Mouse (Mus musculus) gonadal fat pad, adult 2 months (tissue): Measurements from ENCODE around the gene Lrrn4cl. TPM values are rescaled to one million over a fixed set of nuclear protein-coding genes. Genes with fewer than 3 reads are reported as not detected.
"Not testable (repeated sequence)": the region's sequence is repeated elsewhere in the genome, so short reads cannot be mapped to it uniquely, and the experiment has no call there.

Experiments used
- DNase-seq: peaks from one replicate; pipeline ENCODE4 v3.0.0-alpha.2; 2012; ENCODE audit warnings: low read depth
- polyA plus RNA-seq: library from polyadenylated mRNA; depleted of rRNA; stranded (reverse); fragments of >200 nt; gene quantifications from 2 replicates; pipeline ENCODE4 v1.2.3, GENCODE M21; 2012; rRNA removed

Gene Lrrn4cl
- polyA plus RNA-seq, 1 experiment: 8.7 TPM

GRCm38 (mm10) chr19:8881034-8881392, 30.4 kb downstream of the Lrrn4cl start:
- DNase-seq: no peak

- DNase-seq: no peak
Measured at GRCm38 (mm10) chr19:8883616-8884015, 33.0 kb downstream of the Lrrn4cl start, which contains the start of the genes Lbhd1 and Gm49403. Gene Lbhd1 (plus strand): TSS chr19:8883732. Gene Gm49403 (plus strand): TSS chr19:8883930.

- no peak for DNase-seq
Measured at GRCm38 (mm10) chr19:8886916-8887584, 36.5 kb downstream of the Lrrn4cl start.

- no peak for DNase-seq
Measured at GRCm38 (mm10) chr19:8887585-8888463, 37.3 kb downstream of the Lrrn4cl start.

GRCm38 (mm10) chr19:8888511-8889385, 38.2 kb downstream of the Lrrn4cl start, which contains the start of the genes 1810009A15Rik and Gm49416:
Gene 1810009A15Rik (plus strand): TSS chr19:8888853.
Gene Gm49416 (plus strand): TSS chr19:8888926.
- DNase-seq: no peak

GRCm38 (mm10) chr19:8892829-8893766, 42.5 kb downstream of the Lrrn4cl start, which contains the start of gene Ints5:
Gene Ints5 (plus strand): TSS chr19:8893005.
- DNase-seq: no peak

- no peak for DNase-seq
Measured at GRCm38 (mm10) chr19:8895397-8895960, 44.9 kb downstream of the Lrrn4cl start.

- not testable (repeated sequence) for DNase-seq
Measured at GRCm38 (mm10) chr19:8896231-8896630, 45.7 kb downstream of the Lrrn4cl start.

- not testable (repeated sequence) for DNase-seq
Measured at GRCm38 (mm10) chr19:8897211-8897864, 46.8 kb downstream of the Lrrn4cl start.

- DNase-seq: no peak
Measured at GRCm38 (mm10) chr19:8897865-8898495, 47.4 kb downstream of the Lrrn4cl start, which contains the start of gene Ganab. Gene Ganab (plus strand): TSS chr19:8898071.

GRCm38 (mm10) chr19:8898576-8898975, 48.0 kb downstream of the Lrrn4cl start:
- no peak for DNase-seq

GRCm38 (mm10) chr19:8899079-8899478, 48.5 kb downstream of the Lrrn4cl start:
- DNase-seq: no peak

- no peak for DNase-seq
Measured at GRCm38 (mm10) chr19:8903412-8903811, 52.8 kb downstream of the Lrrn4cl start.

Other genes starting within 250 kb of the Lrrn4cl start
- 0.04 TPM in 1 of 2 replicates, not detected in the other for gene Slc22a6, start 232.7 kb upstream of the Lrrn4cl start, polyA plus RNA-seq
- gene Chrm1, start 187.0 kb upstream of the Lrrn4cl start, polyA plus RNA-seq: 0.12 and 0.25 TPM in 2 replicates
- 393 and 456 TPM in 2 replicates for gene Slc3a2, start 127.4 kb upstream of the Lrrn4cl start, polyA plus RNA-seq
- 30.1 and 32.2 TPM in 2 replicates for gene Wdr74, start 114.9 kb upstream of the Lrrn4cl start, polyA plus RNA-seq
- 2.3 and 2.5 TPM in 2 replicates for gene 1700092M07Rik, start 110.0 kb upstream of the Lrrn4cl start, polyA plus RNA-seq
- gene Stx5a, start 109.4 kb upstream of the Lrrn4cl start, polyA plus RNA-seq: 95.3 and 118 TPM in 2 replicates
- gene Nxf1, start 93.7 kb upstream of the Lrrn4cl start, polyA plus RNA-seq: 96.6 and 113 TPM in 2 replicates
- 183 and 249 TPM in 2 replicates for gene Tmem223, start 79.8 kb upstream of the Lrrn4cl start, polyA plus RNA-seq
- 112 and 134 TPM in 2 replicates for gene Tmem179b, start 76.3 kb upstream of the Lrrn4cl start, polyA plus RNA-seq
- gene Taf6l, start 64.4 kb upstream of the Lrrn4cl start, polyA plus RNA-seq: 17.4 and 19.6 TPM in 2 replicates
- 88.3 and 105 TPM in 2 replicates for gene Polr2g, start 52.2 kb upstream of the Lrrn4cl start, polyA plus RNA-seq
- gene Zbtb3, start 48.2 kb upstream of the Lrrn4cl start, polyA plus RNA-seq: 2.4 and 2.9 TPM in 2 replicates
- gene Ttc9c, start 31.4 kb upstream of the Lrrn4cl start, polyA plus RNA-seq: 22.7 and 23.1 TPM in 2 replicates
- gene Hnrnpul2, start 30.8 kb upstream of the Lrrn4cl start, polyA plus RNA-seq: 19.0 and 35.0 TPM in 2 replicates
- 0.57 and 9.1 TPM in 2 replicates for gene AC129217.1, start 21.0 kb upstream of the Lrrn4cl start, polyA plus RNA-seq
- 306 and 363 TPM in 2 replicates for gene Bscl2, start 13.3 kb upstream of the Lrrn4cl start, polyA plus RNA-seq
- gene Gng3, start 11.6 kb upstream of the Lrrn4cl start, polyA plus RNA-seq: 0.43 and 0.46 TPM in 2 replicates
- 88.9 and 91.5 TPM in 2 replicates for gene Ubxn1, start 20.7 kb downstream of the Lrrn4cl start, polyA plus RNA-seq
- gene Uqcc3, start 30.2 kb downstream of the Lrrn4cl start, polyA plus RNA-seq: 37.9 and 50.6 TPM in 2 replicates
- gene Lbhd1, start 33.0 kb downstream of the Lrrn4cl start, polyA plus RNA-seq: 2.5 and 3.0 TPM in 2 replicates
- gene Gm49403, start 33.2 kb downstream of the Lrrn4cl start, polyA plus RNA-seq: not detected in 2 replicates
- gene 1810009A15Rik, start 38.1 kb downstream of the Lrrn4cl start, polyA plus RNA-seq: 23.6 and 25.6 TPM in 2 replicates
- gene Gm49416, start 38.2 kb downstream of the Lrrn4cl start, polyA plus RNA-seq: not detected in 2 replicates
- gene Ints5, start 42.2 kb downstream of the Lrrn4cl start, polyA plus RNA-seq: 18.3 and 18.5 TPM in 2 replicates
- 134 and 150 TPM in 2 replicates for gene Ganab, start 47.3 kb downstream of the Lrrn4cl start, polyA plus RNA-seq
- gene B3gat3, start 69.6 kb downstream of the Lrrn4cl start, polyA plus RNA-seq: 83.8 and 88.2 TPM in 2 replicates
- 9.6 and 11.7 TPM in 2 replicates for gene Rom1, start 78.6 kb downstream of the Lrrn4cl start, polyA plus RNA-seq
- 42.4 and 50.5 TPM in 2 replicates for gene Eml3, start 78.8 kb downstream of the Lrrn4cl start, polyA plus RNA-seq
- gene Mta2, start 91.1 kb downstream of the Lrrn4cl start, polyA plus RNA-seq: 21.9 and 35.1 TPM in 2 replicates
- 19.1 and 20.7 TPM in 2 replicates for gene Tut1, start 103.1 kb downstream of the Lrrn4cl start, polyA plus RNA-seq
- gene Eef1g, start 116.3 kb downstream of the Lrrn4cl start, polyA plus RNA-seq: 295 and 302 TPM in 2 replicates
- 53.6 and 56.8 TPM in 2 replicates for gene Ahnak, start 138.5 kb downstream of the Lrrn4cl start, polyA plus RNA-seq
- 4.0 and 6.9 TPM in 2 replicates for gene Scgb1a1, start 237.2 kb downstream of the Lrrn4cl start, polyA plus RNA-seq